Mouse (Mus musculus) testis, postnatal 14 days (tissue): ENCODE measurements around the gene Nfasc.

ENCODE experiments used
- DNase-seq: peaks from one replicate; pipeline ENCODE4 v3.0.0; 2021; ENCODE audit warnings: low spot score

Gene Nfasc

GRCm38 (mm10) chr1:132732307-132732706, 9.3 kb downstream of the Nfasc start:
- DNase-seq = no peak

GRCm38 (mm10) chr1:132727548-132727947, 14.0 kb downstream of the Nfasc start:
- DNase-seq = no peak

GRCm38 (mm10) chr1:132722362-132722761, 19.2 kb downstream of the Nfasc start:
- peak; percentile 44 for DNase-seq

GRCm38 (mm10) chr1:132721266-132721665, 20.3 kb downstream of the Nfasc start:
- DNase-seq = no peak

GRCm38 (mm10) chr1:132718225-132718624, 23.4 kb downstream of the Nfasc start:
- no peak for DNase-seq

GRCm38 (mm10) chr1:132715044-132715443, 26.6 kb downstream of the Nfasc start:
- DNase-seq = no peak

GRCm38 (mm10) chr1:132709419-132709818, 32.2 kb downstream of the Nfasc start:
- no peak for DNase-seq

- DNase-seq = no peak
These were observed 34.3 kb downstream of the Nfasc start for GRCm38 (mm10) chr1:132707301-132707700.

- no peak for DNase-seq
These were observed 38.1 kb downstream of the Nfasc start for GRCm38 (mm10) chr1:132703467-132703866.

GRCm38 (mm10) chr1:132696926-132697325, 44.7 kb downstream of the Nfasc start:
- DNase-seq = no peak

- no peak for DNase-seq
These were observed 45.4 kb downstream of the Nfasc start for GRCm38 (mm10) chr1:132696232-132696631.

GRCm38 (mm10) chr1:132694007-132694406, 47.6 kb downstream of the Nfasc start:
- no peak for DNase-seq

GRCm38 (mm10) chr1:132689181-132689580, 52.4 kb downstream of the Nfasc start:
- DNase-seq = no peak

GRCm38 (mm10) chr1:132678935-132679334, 62.7 kb downstream of the Nfasc start:
- no peak for DNase-seq

GRCm38 (mm10) chr1:132678076-132678475, 63.5 kb downstream of the Nfasc start:
- DNase-seq = no peak

- DNase-seq = no peak
These were observed 68.9 kb downstream of the Nfasc start for GRCm38 (mm10) chr1:132672704-132673103.

- no peak for DNase-seq
These were observed 72.4 kb downstream of the Nfasc start for GRCm38 (mm10) chr1:132669200-132669599.

GRCm38 (mm10) chr1:132660354-132660753, 81.2 kb downstream of the Nfasc start:
- DNase-seq = no peak

- no peak for DNase-seq
These were observed 82.0 kb downstream of the Nfasc start for GRCm38 (mm10) chr1:132659604-132660003.

GRCm38 (mm10) chr1:132655611-132656010, 86.0 kb downstream of the Nfasc start:
- no peak for DNase-seq

GRCm38 (mm10) chr1:132654769-132655168, 86.8 kb downstream of the Nfasc start:
- DNase-seq = no peak

GRCm38 (mm10) chr1:132653841-132654457, 87.6 kb downstream of the Nfasc start:
- no peak for DNase-seq

GRCm38 (mm10) chr1:132653161-132653560, 88.4 kb downstream of the Nfasc start:
- DNase-seq = no peak

GRCm38 (mm10) chr1:132650680-132651079, 90.9 kb downstream of the Nfasc start:
- no peak for DNase-seq
